Mouse (Mus musculus) left cerebral cortex, adult 11 months (tissue): ENCODE data around the gene Zfp207.
A peak's percentile ranks its signal among the peaks of the same experiment; 100 is the strongest.
"Not testable (repeated sequence)": the region's sequence is repeated elsewhere in the genome, so short reads cannot be mapped to it uniquely, and the experiment has no call there.

Experiments
- DNase-seq: peaks from one replicate; pipeline ENCODE4 v3.0.0; 2022; ENCODE audit warnings: low spot score

Gene Zfp207

GRCm38 (mm10) chr11:80417085-80417484 is 34.0 kb downstream of the Zfp207 start:
- DNase-seq, result no peak

- no peak for DNase-seq
Measured at GRCm38 (mm10) chr11:80419743-80420142, 36.7 kb downstream of the Zfp207 start.

- no peak for DNase-seq
Measured at GRCm38 (mm10) chr11:80420202-80420984, 37.3 kb downstream of the Zfp207 start.

GRCm38 (mm10) chr11:80421421-80422047 is 38.5 kb downstream of the Zfp207 start:
- no peak for DNase-seq

GRCm38 (mm10) chr11:80424691-80425090 is 41.6 kb downstream of the Zfp207 start:
- no peak for DNase-seq

GRCm38 (mm10) chr11:80425247-80425778 is 42.2 kb downstream of the Zfp207 start:
- DNase-seq, result no peak

DNA sequence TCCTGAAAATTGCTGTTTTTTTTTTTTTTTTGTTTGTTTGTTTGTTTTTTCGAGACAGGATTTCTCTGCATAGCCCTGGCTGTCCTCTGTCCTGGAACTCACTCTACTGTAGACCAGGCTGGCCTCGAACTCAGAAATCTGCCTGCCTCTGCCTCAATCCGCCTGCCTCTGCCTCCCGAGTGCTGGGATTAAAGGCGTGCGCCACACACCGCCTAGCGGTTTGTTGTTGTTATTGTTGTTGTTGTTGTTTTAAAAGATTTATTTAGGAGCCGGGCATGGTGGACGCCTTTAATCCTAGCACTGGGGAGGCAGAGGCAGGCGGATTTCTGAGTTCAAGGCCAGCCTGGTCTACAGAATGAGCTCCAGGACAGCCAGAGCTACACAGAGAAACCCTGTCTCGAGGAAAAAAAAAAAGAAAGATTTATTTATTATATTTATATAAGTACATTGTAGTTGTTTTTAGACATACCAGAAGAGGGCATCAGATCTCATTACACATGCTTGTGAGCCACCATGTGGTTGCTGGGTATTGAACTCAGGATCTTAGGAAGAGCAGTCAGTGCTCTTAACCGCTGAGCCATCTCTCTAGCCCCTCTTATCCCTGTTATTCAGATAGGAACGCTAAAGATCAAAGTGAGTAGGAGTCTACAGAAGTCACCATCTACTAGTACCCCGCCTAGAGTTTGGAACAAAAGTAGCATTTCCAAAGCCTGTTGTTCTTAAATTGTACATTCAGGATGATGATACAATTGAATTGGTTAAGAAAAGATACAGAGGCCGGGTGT is 43.1 kb downstream of the Zfp207 start:
- DNase-seq, result not testable (repeated sequence)

- DNase-seq, result peak; percentile 94
Measured at GRCm38 (mm10) chr11:80428381-80429008, 45.4 kb downstream of the Zfp207 start, which contains the start of gene Psmd11. Gene Psmd11, plus strand, starts transcription at chr11:80428615.

DNA sequence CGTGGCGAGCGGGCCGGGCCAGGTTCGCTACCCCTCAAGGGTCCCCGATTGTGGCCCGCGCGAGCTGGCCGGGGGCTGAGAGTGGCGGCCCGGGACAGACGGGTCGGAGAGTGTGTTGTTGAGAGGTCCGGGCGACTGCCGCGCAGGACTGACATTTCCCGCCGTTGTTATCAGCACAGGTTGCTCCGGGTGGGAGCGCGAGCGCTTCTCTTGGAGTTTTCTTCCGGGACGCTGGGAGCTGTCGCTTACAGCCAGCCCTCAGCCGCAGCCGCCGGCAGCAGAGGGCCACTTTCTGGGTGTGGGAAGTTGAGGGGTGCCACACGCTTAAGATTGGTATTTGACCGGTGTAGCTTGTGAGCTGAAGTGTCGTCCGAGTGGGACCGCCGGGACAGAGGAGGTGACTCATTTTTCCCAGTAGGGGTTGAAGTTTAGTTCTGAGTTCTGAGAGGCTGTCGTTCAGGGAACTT is 46.0 kb downstream of the Zfp207 start:
- DNase-seq, result peak; percentile 17

DNA sequence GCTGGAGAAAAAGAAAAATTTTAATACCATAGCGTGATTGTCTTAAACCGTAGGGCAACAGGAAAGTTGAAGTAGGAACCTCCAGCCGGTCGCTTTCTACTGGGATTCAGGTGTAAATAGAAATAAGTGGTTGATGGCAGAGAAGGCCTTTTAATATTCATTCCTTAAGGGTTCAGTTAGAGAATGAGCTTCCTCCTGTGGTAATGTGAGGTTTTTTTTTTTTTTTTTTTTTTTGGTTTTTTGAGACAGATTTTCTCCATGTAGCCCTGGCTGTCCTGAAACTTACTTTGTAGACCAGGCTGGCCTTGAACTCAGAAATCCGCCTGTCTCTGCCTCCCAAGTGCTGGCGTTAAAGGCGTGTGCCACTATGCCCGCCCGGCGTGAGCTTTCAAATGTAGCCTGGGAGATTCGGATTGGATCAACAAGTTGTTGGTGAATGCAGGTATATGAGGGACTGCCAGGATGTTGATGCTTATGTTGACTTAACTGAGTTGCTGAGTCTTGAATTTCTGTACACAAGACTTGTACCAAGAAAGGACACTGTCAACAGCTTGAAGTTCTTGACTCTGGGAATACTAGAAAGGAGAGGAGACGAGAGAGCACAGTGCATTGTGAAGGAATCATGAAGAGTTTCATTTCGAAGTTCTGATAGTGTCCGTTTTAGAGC is 46.6 kb downstream of the Zfp207 start:
- DNase-seq, result no peak

- DNase-seq, result no peak
Measured at GRCm38 (mm10) chr11:80430366-80430910, 47.4 kb downstream of the Zfp207 start.

DNA sequence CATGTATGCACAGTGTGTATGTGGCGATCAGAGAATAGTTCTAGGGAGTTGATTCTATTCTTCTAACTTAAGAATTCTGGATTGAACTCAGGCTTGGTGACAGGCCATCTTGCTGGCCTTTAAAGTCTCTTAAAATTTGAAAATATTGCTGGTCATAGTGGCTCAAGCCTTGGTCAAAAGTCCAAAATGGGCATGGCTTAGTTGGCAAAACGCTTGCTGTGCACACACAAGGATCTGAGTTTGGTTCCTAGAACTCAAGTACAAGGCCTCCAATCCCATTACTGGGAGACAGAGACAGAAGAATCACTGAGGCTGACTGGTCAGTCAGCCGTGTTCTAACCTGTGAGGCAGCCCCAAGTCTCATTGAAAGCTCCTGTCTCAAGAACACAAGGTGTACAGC is 63.8 kb downstream of the Zfp207 start:
- DNase-seq, result no peak

GRCm38 (mm10) chr11:80449859-80450258 is 66.8 kb downstream of the Zfp207 start:
- no peak for DNase-seq

DNA sequence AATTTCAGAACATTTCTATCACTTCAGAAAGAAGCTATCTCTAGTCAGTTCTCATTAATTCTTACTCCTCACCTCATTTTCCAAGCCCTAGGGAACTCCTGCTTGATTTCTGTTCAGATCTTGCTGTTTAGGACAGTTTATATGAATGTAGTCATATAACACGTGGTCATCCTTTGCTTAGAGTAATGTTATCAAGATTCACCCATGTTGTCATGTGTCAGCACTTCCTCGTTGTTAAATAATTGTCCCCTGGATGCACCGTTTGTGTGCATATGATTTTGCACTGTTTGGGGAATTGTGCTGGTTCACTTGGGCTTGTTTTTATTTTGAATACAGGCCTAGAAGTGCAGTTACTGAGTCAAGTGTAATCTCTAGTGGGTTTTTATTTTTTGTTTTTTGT is 69.2 kb downstream of the Zfp207 start:
- DNase-seq, result no peak

DNA sequence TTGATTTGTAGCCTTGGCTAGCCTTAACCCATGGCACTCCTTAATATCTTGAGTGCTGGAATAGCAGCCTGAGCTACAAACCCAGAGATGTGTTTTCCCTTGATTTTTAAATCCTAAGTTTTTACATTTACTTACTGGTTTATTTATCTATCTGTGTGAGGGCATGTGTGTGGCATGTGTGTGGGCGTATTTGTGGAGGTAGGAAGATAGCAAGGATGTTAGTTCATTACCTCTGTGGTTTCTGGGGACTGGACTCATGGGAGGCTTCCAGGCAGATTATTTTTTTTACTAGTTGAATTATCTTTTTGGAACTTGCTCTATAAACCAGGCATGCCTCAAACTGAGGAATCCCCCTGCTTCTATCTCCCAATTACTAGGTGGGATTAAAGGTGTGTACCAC is 70.1 kb downstream of the Zfp207 start:
- DNase-seq, result no peak
